Mouse (Mus musculus) embryonic facial prominence, embryonic 15.5 days (tissue): Measurements from ENCODE around the gene Fstl4. TPM values are rescaled to one million over a fixed set of nuclear protein-coding genes. Genes with fewer than 3 reads are reported as not detected.

Experiments used
- ATAC-seq: fragments of 200-750 bp; cut with Nextera tagmentation; 2 replicates; pipeline ENCODE4 v1.8.0; 2017; ENCODE audit warnings: low read depth, moderate TSS enrichment; ENCODE audit not compliant: insufficient number of reproducible peaks, low FRiP score, low TSS enrichment
- H3K27ac ChIP-seq: fragments of 300-500 bp; sonication (generic); replicated peaks from 2 replicates; pipeline ENCODE4 v1.5.1; 2015; ENCODE audit warnings: mild to moderate bottlenecking, inconsistent platforms
- H3K27me3 ChIP-seq: fragments of 300-500 bp; sonication (generic); 2 replicates; pipeline ENCODE4 v1.6.1; 2015; ENCODE audit warnings: inconsistent platforms
- H3K36me3 ChIP-seq: fragments of 300-500 bp; sonication (generic); 2 replicates; pipeline ENCODE4 v1.6.1; 2015; ENCODE audit warnings: mild to moderate bottlenecking, inconsistent platforms
- H3K4me1 ChIP-seq: fragments of 300-500 bp; sonication (generic); 2 replicates; pipeline ENCODE4 v1.6.1; 2015; ENCODE audit warnings: inconsistent platforms
- H3K4me2 ChIP-seq: fragments of 300-500 bp; sonication (generic); replicated peaks from 2 replicates; pipeline ENCODE4 v1.6.1; 2015; ENCODE audit warnings: mild to moderate bottlenecking, inconsistent platforms
- H3K4me3 ChIP-seq: fragments of 300-500 bp; sonication (generic); replicated peaks from 2 replicates; pipeline ENCODE4 v1.5.1; 2015; ENCODE audit warnings: mild to moderate bottlenecking, inconsistent platforms
- H3K9ac ChIP-seq: fragments of 300-500 bp; sonication (generic); 2 replicates; pipeline ENCODE4 v1.6.1; 2015; ENCODE audit warnings: inconsistent platforms
- H3K9me3 ChIP-seq: fragments of 300-500 bp; sonication (generic); replicated peaks from 2 replicates; pipeline ENCODE4 v1.6.1; 2016; ENCODE audit warnings: inconsistent platforms
- WGBS: fragments of 180-500 bp; shearing (Covaris S2); methylation state at CpG from one replicate; pipeline ENCODE4 v1.1.7; 2015; 5-methylcytosine and 5-hydroxymethylcytosine counted together
- polyA plus RNA-seq: library from polyadenylated mRNA; unstranded; fragments of >200 nt; fragmentation: Nextera tagmentation; extraction: Ambion mirVana; gene quantifications from 2 replicates; pipeline ENCODE4 v1.2.1, GENCODE M21; 2015

Gene Fstl4
- polyA plus RNA-seq, 1 experiment from 2014 or later: 3.1 TPM

GRCm38 (mm10) chr11:52996434-52997093 is 232.1 kb downstream of the Fstl4 start:
- no peak overlapping the region for H3K9ac ChIP-seq
- ATAC-seq: no peak
- H3K27me3 ChIP-seq: no peaks in the 10 kb centered on the region
- H3K4me3 ChIP-seq: no peak overlapping the region
- H3K27ac ChIP-seq: no peak overlapping the region
- 0 out of 2 replicates have a peak, but pooled peaks cover 3% of the 10 kb centered on the region for H3K4me1 ChIP-seq
- whole genome bisulfite sequencing: 77% methylated on average over 16 of the region's 16 CpGs
- no peak overlapping the region for H3K4me2 ChIP-seq
- H3K36me3 ChIP-seq: no peaks in the 10 kb centered on the region
- no peaks in the 10 kb centered on the region for H3K9me3 ChIP-seq

- 16% methylated on average over 4 of the region's 4 CpGs for WGBS
- H3K27me3 ChIP-seq: no peaks in the 10 kb centered on the region
- no peak overlapping the region for H3K27ac ChIP-seq
- no peak overlapping the region for H3K4me3 ChIP-seq
- H3K9me3 ChIP-seq: no peaks in the 10 kb centered on the region
- H3K9ac ChIP-seq: no peak overlapping the region
- no peak for ATAC-seq
- H3K4me1 ChIP-seq: 0 out of 2 replicates have a peak, but pooled peaks cover 3% of the 10 kb centered on the region
- H3K4me2 ChIP-seq: no peak overlapping the region
- H3K36me3 ChIP-seq: no peaks in the 10 kb centered on the region
These were observed 233.0 kb downstream of the Fstl4 start for GRCm38 (mm10) chr11:52997421-52997820.

- no peak overlapping the region for H3K9ac ChIP-seq
- WGBS: 88% methylated on average over 11 of the region's 11 CpGs
- H3K27ac ChIP-seq: no peak overlapping the region
- H3K36me3 ChIP-seq: no peaks in the 10 kb centered on the region
- no peak for ATAC-seq
- H3K27me3 ChIP-seq: no peaks in the 10 kb centered on the region
- no peaks in the 10 kb centered on the region for H3K9me3 ChIP-seq
- H3K4me3 ChIP-seq: no peak overlapping the region
- H3K4me1 ChIP-seq: peaks cover 9% of the 10 kb centered on the region; the same call in 1 of the 2 replicates
- no peak overlapping the region for H3K4me2 ChIP-seq
These were observed 235.8 kb downstream of the Fstl4 start for GRCm38 (mm10) chr11:53000226-53000625.

- Histone ChIP-seq H3K9ac (no peak overlapping the region), H3K27ac (no peak overlapping the region), H3K9me3 (no peaks in the 10 kb centered on the region), H3K4me1 (peaks cover 6% of the 10 kb centered on the region; the same call in 1 of the 2 replicates), H3K4me3 (no peak overlapping the region), H3K4me2 (no peak overlapping the region), H3K27me3 (no peaks in the 10 kb centered on the region), H3K36me3 (no peaks in the 10 kb centered on the region)
- no peak for ATAC-seq
- 50% methylated on average over 7 of the region's 7 CpGs for WGBS
These were observed 238.9 kb downstream of the Fstl4 start for GRCm38 (mm10) chr11:53003361-53003760.

GRCm38 (mm10) chr11:53003811-53004210 is 239.4 kb downstream of the Fstl4 start:
- ATAC-seq: no peak
- Histone ChIP-seq H3K4me2 (no peak overlapping the region), H3K27me3 (no peaks in the 10 kb centered on the region), H3K36me3 (no peaks in the 10 kb centered on the region), H3K9me3 (no peaks in the 10 kb centered on the region), H3K4me1 (peaks cover 6% of the 10 kb centered on the region; the same call in 1 of the 2 replicates), H3K4me3 (no peak overlapping the region), H3K27ac (no peak overlapping the region), H3K9ac (no peak overlapping the region)
- 53% methylated on average over 9 of the region's 9 CpGs for WGBS

- WGBS: 64% methylated on average over 7 of the region's 7 CpGs
- Histone ChIP-seq H3K4me1 (no peaks in the 10 kb centered on the region), H3K9ac (no peak overlapping the region), H3K27ac (no peak overlapping the region), H3K9me3 (no peaks in the 10 kb centered on the region), H3K27me3 (no peaks in the 10 kb centered on the region), H3K4me2 (no peak overlapping the region), H3K36me3 (no peaks in the 10 kb centered on the region), H3K4me3 (no peak overlapping the region)
- no peak for ATAC-seq
These were observed 245.2 kb downstream of the Fstl4 start for GRCm38 (mm10) chr11:53009597-53009996.

- Histone ChIP-seq H3K27me3 (no peaks in the 10 kb centered on the region), H3K9me3 (no peaks in the 10 kb centered on the region), H3K4me1 (no peaks in the 10 kb centered on the region), H3K36me3 (no peaks in the 10 kb centered on the region), H3K9ac (no peak overlapping the region), H3K27ac (no peak overlapping the region), H3K4me2 (no peak overlapping the region), H3K4me3 (no peak overlapping the region)
- 77% methylated on average over 6 of the region's 6 CpGs for WGBS
- no peak for ATAC-seq
These were observed 247.6 kb downstream of the Fstl4 start for GRCm38 (mm10) chr11:53011996-53012505.

GRCm38 (mm10) chr11:53013906-53014305 is 249.5 kb downstream of the Fstl4 start:
- Histone ChIP-seq H3K4me3 (no peak overlapping the region), H3K9me3 (no peaks in the 10 kb centered on the region), H3K4me1 (no peaks in the 10 kb centered on the region), H3K27me3 (no peaks in the 10 kb centered on the region), H3K9ac (no peak overlapping the region), H3K4me2 (no peak overlapping the region), H3K36me3 (no peaks in the 10 kb centered on the region), H3K27ac (no peak overlapping the region)
- WGBS: 84% methylated on average over 5 of the region's 5 CpGs
- no peak for ATAC-seq

- no peaks in the 10 kb centered on the region for H3K4me1 ChIP-seq
- H3K4me3 ChIP-seq: no peak overlapping the region
- no peaks in the 10 kb centered on the region for H3K27me3 ChIP-seq
- ATAC-seq: no peak
- H3K36me3 ChIP-seq: no peaks in the 10 kb centered on the region
- WGBS: 72% methylated on average over 7 of the region's 7 CpGs
- H3K4me2 ChIP-seq: no peak overlapping the region
- no peak overlapping the region for H3K9ac ChIP-seq
- no peaks in the 10 kb centered on the region for H3K9me3 ChIP-seq
- H3K27ac ChIP-seq: no peak overlapping the region
These were observed 252.1 kb downstream of the Fstl4 start for GRCm38 (mm10) chr11:53016358-53017021.

- H3K4me1 ChIP-seq: no peaks in the 10 kb centered on the region
- no peak for ATAC-seq
- no peaks in the 10 kb centered on the region for H3K36me3 ChIP-seq
- no peak overlapping the region for H3K4me2 ChIP-seq
- no peak overlapping the region for H3K27ac ChIP-seq
- 89% methylated on average over 3 of the region's 3 CpGs for WGBS
- no peak overlapping the region for H3K9ac ChIP-seq
- H3K9me3 ChIP-seq: no peaks in the 10 kb centered on the region
- no peaks in the 10 kb centered on the region for H3K27me3 ChIP-seq
- H3K4me3 ChIP-seq: no peak overlapping the region
These were observed 255.1 kb downstream of the Fstl4 start for GRCm38 (mm10) chr11:53019509-53019908.

GRCm38 (mm10) chr11:53024403-53024802 is 260.0 kb downstream of the Fstl4 start:
- no peak overlapping the region for H3K4me3 ChIP-seq
- H3K9ac ChIP-seq: no peak overlapping the region
- no peaks in the 10 kb centered on the region for H3K36me3 ChIP-seq
- 0 out of 2 replicates have a peak, but pooled peaks cover 7% of the 10 kb centered on the region for H3K9me3 ChIP-seq
- H3K4me1 ChIP-seq: no peaks in the 10 kb centered on the region
- H3K27me3 ChIP-seq: no peaks in the 10 kb centered on the region
- no peak for ATAC-seq
- no peak overlapping the region for H3K27ac ChIP-seq
- no peak overlapping the region for H3K4me2 ChIP-seq
- WGBS: 57% methylated on average over 6 of the region's 6 CpGs
